8 mouse cellular contexts compared by ENCODE assay signal in genomic region chr17:37270058-37270701, GRCm38 (mm10). TPM values are rescaled to one million over a fixed set of nuclear protein-coding genes. Genes with fewer than 3 reads are reported as not detected.
DNase-seq lines count a peak whose midpoint lies in the region; ATAC-seq and TF ChIP-seq lines count a peak whose summit lies in the region.

TSS of gene H2-M3 (plus strand) at chr17:37270220.

- WGBS in kidney, embryonic 14.5 days, result 5% methylated on average over 26 of the region's 26 CpGs
- WGBS in limb, embryonic 15.5 days, result 4% methylated on average over 26 of the region's 26 CpGs

- H3K9me3 ChIP-seq in kidney, embryonic 14.5 days (ENCODE audit: control insufficient read depth, low read length), result no peaks in the 10 kb centered on the region
- no peaks in the 10 kb centered on the region for H3K9me3 ChIP-seq in limb, embryonic 15.5 days

- no peak for TF ChIP-seq POLR2A in bone marrow macrophage, adult 2 months (IDR thresholded peaks at IDR 0.05; ENCODE audit: borderline replicate concordance, low read depth, low read length)
- no peak for TF ChIP-seq POLR2A in embryonic fibroblast, embryonic 13.5 days (IDR thresholded peaks at IDR 0.05; ENCODE audit: low read depth, low read length)

- H3K4me2 ChIP-seq in kidney, embryonic 14.5 days (replicated peaks; ENCODE audit: low read depth, low read length), result peak within 1 kb of the TSS; percentile 88
- H3K4me2 ChIP-seq in limb, embryonic 15.5 days, result peak within 1 kb of the TSS; percentile 81

- no peaks in the 10 kb centered on the region; the same call in 1 of the 2 replicates for H3K27me3 ChIP-seq in kidney, embryonic 14.5 days (ENCODE audit: control insufficient read depth, insufficient read depth, low read length)
- H3K27me3 ChIP-seq in limb, embryonic 15.5 days, result no peaks in the 10 kb centered on the region

- H3K36me3 ChIP-seq in kidney, embryonic 14.5 days (ENCODE audit: control insufficient read depth, insufficient read depth, low read length), result no peaks in the 10 kb centered on the region
- H3K36me3 ChIP-seq in limb, embryonic 15.5 days, result no peaks in the 10 kb centered on the region

- peak within 1 kb of the TSS; percentile 69 for H3K4me3 ChIP-seq in bone marrow macrophage, adult 2 months (ENCODE audit: insufficient read depth, low read length)
- H3K4me3 ChIP-seq in embryonic fibroblast, embryonic 13.5 days (ENCODE audit: insufficient read depth, low read length), result peak within 1 kb of the TSS; percentile 95
- peak within 1 kb of the TSS; percentile 50 for H3K4me3 ChIP-seq in kidney, embryonic 14.5 days (ENCODE audit: low read length)
- H3K4me3 ChIP-seq in limb, embryonic 15.5 days, result peak within 1 kb of the TSS; percentile 50

- peak within 1 kb of the TSS; percentile 49 for H3K27ac ChIP-seq in bone marrow macrophage, adult 2 months (ENCODE audit: insufficient read depth, low read depth, low read length)
- no peak within 1 kb of the TSS for H3K27ac ChIP-seq in embryonic fibroblast, embryonic 13.5 days (ENCODE audit: insufficient read depth, low read length)
- H3K27ac ChIP-seq in kidney, embryonic 14.5 days (ENCODE audit: low read depth, low read length), result no peak within 1 kb of the TSS
- no peak within 1 kb of the TSS for H3K27ac ChIP-seq in limb, embryonic 15.5 days

- ATAC-seq in kidney, embryonic 14.5 days (ENCODE audit: low FRiP score, low TSS enrichment), result peak; percentile 99
- ATAC-seq in limb, embryonic 15.5 days (ENCODE audit: insufficient number of reproducible peaks, low FRiP score, low TSS enrichment, low read depth), result peak; percentile 77

- TF ChIP-seq CTCF in bone marrow macrophage, adult 2 months (IDR thresholded peaks at IDR 0.05; ENCODE audit: low read depth, low read length), result no peak
- no peak for TF ChIP-seq CTCF in embryonic fibroblast, embryonic 13.5 days (IDR thresholded peaks at IDR 0.05; ENCODE audit: borderline replicate concordance, insufficient read depth, low read length)

- DNase-seq in 416B (ENCODE audit: low read depth), result peak; percentile 92
- peak; percentile 93 to 94 for DNase-seq in heart, adult 9 months (ENCODE audit: low spot score in 2 of 2)
- peak; percentile 71 to 89 for DNase-seq in monocyte, adult 2 months (ENCODE audit: low read depth in 1 of 2, low spot score in 2 of 2)
- peak; percentile 87 to 93 for DNase-seq in spleen, postnatal 36 days (ENCODE audit: low spot score in 2 of 2)

- peak within 1 kb of the TSS; percentile 40; the same call in 1 of the 2 replicates for H3K9ac ChIP-seq in kidney, embryonic 14.5 days (ENCODE audit: low read depth, low read length)
- H3K9ac ChIP-seq in limb, embryonic 15.5 days, result no peak within 1 kb of the TSS

- peaks cover 10% of the 10 kb centered on the region for H3K4me1 ChIP-seq in bone marrow macrophage, adult 2 months (ENCODE audit: control insufficient read depth, insufficient read depth, low read length)
- H3K4me1 ChIP-seq in embryonic fibroblast, embryonic 13.5 days (ENCODE audit: control insufficient read depth, insufficient read depth, low read length), result peaks cover 2% of the 10 kb centered on the region; the same call in 1 of the 2 replicates
- no peaks in the 10 kb centered on the region for H3K4me1 ChIP-seq in kidney, embryonic 14.5 days (ENCODE audit: control insufficient read depth, insufficient read depth, low read length)
- H3K4me1 ChIP-seq in limb, embryonic 15.5 days, result peaks cover 4% of the 10 kb centered on the region; the same call in 1 of the 2 replicates

RNA-seq across cellular contexts. Expression of gene H2-M3, which starts in this region (rescaled TPM):
- polyA plus RNA-seq in bone marrow macrophage, adult 2 months (2012; ENCODE audit: insufficient read depth, insufficient read length, missing spikeins), result 48.3 and 53.5 TPM in 2 replicates
- 5.3 and 5.7 TPM in 2 replicates for polyA plus RNA-seq in embryonic fibroblast, embryonic 13.5 days (2011; ENCODE audit: insufficient read length, low read depth, missing spikeins)
- polyA plus RNA-seq in kidney, embryonic 14.5 days (2014; fragmentation: Nextera tagmentation; extraction: Ambion mirVana), result 1.1 and 1.3 TPM in 2 replicates
- 1.9 and 3.3 TPM in 2 replicates for polyA plus RNA-seq in limb, embryonic 15.5 days (2015; fragmentation: Nextera tagmentation; extraction: Ambion mirVana)
